Mouse (Mus musculus) embryo, embryonic 11.5 days (tissue): ENCODE measurements at regions not wholly inside any gene's neighbourhood (a gene's known extent, or its start where the extent isn't known, plus 50 kb on each side); places are given as distances from the start of the nearest gene placed in this dataset.

Experiments
- DNase-seq: peaks from one replicate; pipeline ENCODE4 v3.0.0-alpha.2; 2012; ENCODE audit warnings: low read depth, low spot score

GRCm38 (mm10) chr4:71811444-71811843 lies 53.7 kb upstream of the Gm11232 start:
- no peak for DNase-seq

- DNase-seq, result no peak
Measured at GRCm38 (mm10) chr4:71808271-71808670, 50.5 kb upstream of the Gm11232 start.
